In the genomic region with DNA sequence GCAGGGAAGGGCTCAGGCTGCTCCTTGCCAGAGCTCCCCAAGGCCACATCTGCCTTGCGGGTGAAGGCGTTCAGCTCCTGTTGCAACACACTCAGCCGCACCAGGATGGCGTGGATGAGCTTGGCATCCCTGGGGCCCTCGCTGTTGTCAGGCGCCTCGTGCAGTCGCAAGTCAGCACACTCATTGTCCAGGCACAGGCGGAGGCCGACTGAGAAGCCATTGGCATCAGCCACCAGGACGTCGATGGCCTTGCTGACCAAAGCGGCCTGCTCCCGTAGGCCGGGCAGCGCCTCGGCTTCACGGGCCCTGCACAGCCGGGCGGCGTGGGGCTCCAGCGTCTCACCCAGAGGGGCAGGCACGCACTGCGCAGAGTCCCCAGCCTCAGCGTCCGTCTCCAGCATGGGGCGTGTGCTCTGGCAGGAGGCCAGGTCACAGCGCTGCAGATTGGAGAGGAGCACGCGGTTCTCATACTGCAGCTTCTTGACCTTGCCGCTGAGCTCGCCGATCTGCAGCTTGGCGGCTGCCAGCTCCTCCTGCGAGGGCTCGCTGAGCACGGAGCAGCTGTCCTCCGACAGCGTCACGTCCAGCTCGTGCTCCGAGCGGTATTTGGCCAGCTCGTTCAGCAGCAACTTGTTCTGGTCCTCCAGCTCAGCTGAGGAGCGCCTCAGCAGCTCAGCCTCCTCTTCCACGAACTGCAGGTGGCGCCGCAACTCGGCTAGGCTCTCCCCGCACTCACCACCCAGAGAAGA, we compare ENCODE assay signal across 8 mouse cellular contexts. TPM values are rescaled to one million over a fixed set of nuclear protein-coding genes. Genes with fewer than 3 reads are reported as not detected.
DNase-seq lines count a peak whose midpoint lies in the region; ATAC-seq and TF ChIP-seq lines count a peak whose summit lies in the region.
"Had no signal": no experiment of that assay in that cellular context is flagged by ENCODE, and none has a peak within 500 bp of the region (broad histone marks: within the 10 kb centered on the region; RNA-seq: fewer than 3 reads in every experiment).

No protein-coding gene starts in this region.

- H3K36me3 ChIP-seq in heart, postnatal 0 days (replicated peaks; ENCODE audit: control insufficient read depth, insufficient read depth, low read length), result peaks cover 68% of the 10 kb centered on the region
- H3K36me3 ChIP-seq in neural tube, embryonic 15.5 days, result peaks cover 70% of the 10 kb centered on the region

- H3K27ac ChIP-seq in heart, postnatal 0 days (ENCODE audit: low read depth), result no peak overlapping the region
- H3K27ac ChIP-seq in neural tube, embryonic 15.5 days (replicated peaks), result peak overlapping the region; percentile 5; the same call in 1 of the 2 replicates
- H3K27ac ChIP-seq: liver, embryonic 15.5 days had no signal

- peak; percentile 82 for DNase-seq in left cerebral cortex, postnatal 4 days
- DNase-seq in left cerebral cortex, adult 8-10 months (ENCODE audit: low spot score in 2 of 2), result no peak
- peak; percentile 50 for DNase-seq in adrenal gland, postnatal 25 days
- no peak for DNase-seq in heart, postnatal 0 days (ENCODE audit: low spot score)
- no peak for DNase-seq in urinary bladder, adult 2 months (ENCODE audit: low spot score)
- DNase-seq in gastrocnemius, adult 18-20 months (ENCODE audit: low spot score), result no peak

- no peak overlapping the region for H3K4me3 ChIP-seq in heart, postnatal 0 days (ENCODE audit: low read depth, low read length)
- H3K4me3 ChIP-seq in neural tube, embryonic 15.5 days (replicated peaks), result no peak overlapping the region
- H3K4me3 ChIP-seq: liver, embryonic 15.5 days had no signal

- WGBS in heart, postnatal 0 days, result 75% methylated on average over 50 of the region's 50 CpGs
- WGBS in neural tube, embryonic 15.5 days, result 83% methylated on average over 49 of the region's 50 CpGs

- intact Hi-C loops in left cerebral cortex, postnatal 4 days (cut with DNase I), result loop anchor here (10.0 kb wide), 1 partner anchor 55 kb away; no protein-coding TSS in a partner anchor

- ATAC-seq in heart, postnatal 0 days (ENCODE audit: insufficient read depth, low read depth), result peak; percentile 53
- no peak for ATAC-seq in neural tube, embryonic 15.5 days (ENCODE audit: low FRiP score)

- TF ChIP-seq CTCF in heart, postnatal 0 days (IDR thresholded peaks at IDR 0.05; ENCODE audit: low read depth), result peak; percentile 23

- H3K9ac ChIP-seq in heart, postnatal 0 days (replicated peaks; ENCODE audit: low read depth, low read length), result no peak overlapping the region
- no peak overlapping the region for H3K9ac ChIP-seq in neural tube, embryonic 15.5 days (replicated peaks)
- H3K9ac ChIP-seq: liver, embryonic 15.5 days had no signal

- no peaks in the 10 kb centered on the region for H3K9me3 ChIP-seq in heart, postnatal 0 days (replicated peaks; ENCODE audit: control insufficient read depth, low read length)
- no peaks in the 10 kb centered on the region for H3K9me3 ChIP-seq in neural tube, embryonic 15.5 days (replicated peaks)
- H3K9me3 ChIP-seq: liver, embryonic 15.5 days had no signal

- no peak for TF ChIP-seq EP300 in heart, postnatal 0 days (IDR thresholded peaks at IDR 0.05; ENCODE audit: low read depth)

- no peaks in the 10 kb centered on the region for H3K27me3 ChIP-seq in heart, postnatal 0 days (ENCODE audit: control insufficient read depth, insufficient read depth, low read length)
- no peaks in the 10 kb centered on the region for H3K27me3 ChIP-seq in neural tube, embryonic 15.5 days (replicated peaks)
- H3K27me3 ChIP-seq: liver, embryonic 15.5 days had no signal

- no peak overlapping the region for H3K4me2 ChIP-seq in heart, postnatal 0 days (ENCODE audit: low read depth, low read length)
- H3K4me2 ChIP-seq in neural tube, embryonic 15.5 days, result no peak overlapping the region
- H3K4me2 ChIP-seq: liver, embryonic 15.5 days had no signal

- no peaks in the 10 kb centered on the region for H3K4me1 ChIP-seq in heart, postnatal 0 days (ENCODE audit: control insufficient read depth, insufficient read depth)
- 0 out of 2 replicates have a peak, but pooled peaks cover 6% of the 10 kb centered on the region for H3K4me1 ChIP-seq in neural tube, embryonic 15.5 days

RNA-seq across cellular contexts. Expression of a gene that starts 33.1 kb away (rescaled TPM):
- total RNA-seq in left cerebral cortex, postnatal 4 days (2021), result 1 to 10 TPM; 7.4 to 8.4 TPM
- 1 to 10 TPM; 5.7 to 8.4 (median 7.2) TPM for total RNA-seq in left cerebral cortex, adult 8-10 months (2022)
- total RNA-seq in adrenal gland, postnatal 25 days (2021), result 5.9 and 7.8 TPM in 2 replicates
- 28.2 and 47.4 TPM in 2 replicates for total RNA-seq in heart, postnatal 0 days (2014; rRNA removed; ENCODE audit: low replicate concordance)
- polyA plus RNA-seq in heart, postnatal 0 days (2015; fragmentation: Nextera tagmentation; extraction: Ambion mirVana), result 13.8 TPM in 2 replicates
- 8.3 and 13.8 TPM in 2 replicates for polyA plus RNA-seq in neural tube, embryonic 15.5 days (2015; fragmentation: Nextera tagmentation; extraction: Ambion mirVana)
- 5.7 and 6.6 TPM in 2 replicates for polyA plus RNA-seq in urinary bladder, adult 2 months (2012; rRNA removed)
- total RNA-seq in gastrocnemius, adult 18-20 months (2021), result 1 to 10 TPM; 1.3 to 1.9 TPM

RNA-seq across cellular contexts. Expression of a gene that starts 39.0 kb away (rescaled TPM):
- 100 to 1,000 TPM; 104 to 108 TPM for total RNA-seq in left cerebral cortex, postnatal 4 days (2021)
- total RNA-seq in left cerebral cortex, adult 8-10 months (2022), result 10 to 100 TPM; 19.4 to 25.6 (median 22.0) TPM
- total RNA-seq in adrenal gland, postnatal 25 days (2021), result 45.8 and 49.1 TPM in 2 replicates
- 21.0 and 48.5 TPM in 2 replicates for total RNA-seq in heart, postnatal 0 days (2014; rRNA removed; ENCODE audit: low replicate concordance)
- polyA plus RNA-seq in heart, postnatal 0 days (2015; fragmentation: Nextera tagmentation; extraction: Ambion mirVana), result 1.0 and 1.1 TPM in 2 replicates
- 3.3 and 4.9 TPM in 2 replicates for polyA plus RNA-seq in neural tube, embryonic 15.5 days (2015; fragmentation: Nextera tagmentation; extraction: Ambion mirVana)
- 3.0 and 7.1 TPM in 2 replicates for polyA plus RNA-seq in urinary bladder, adult 2 months (2012; rRNA removed)
- total RNA-seq in gastrocnemius, adult 18-20 months (2021), result 1 to 10 TPM; 2.7 to 3.9 TPM

RNA-seq across cellular contexts. Expression of a gene that starts 46.8 kb away (rescaled TPM):
- total RNA-seq in left cerebral cortex, postnatal 4 days (2021), result not detected
- not detected for total RNA-seq in left cerebral cortex, adult 8-10 months (2022)
- total RNA-seq in adrenal gland, postnatal 25 days (2021), result not detected in 2 replicates
- total RNA-seq in heart, postnatal 0 days (2014; rRNA removed; ENCODE audit: low replicate concordance), result not detected in 2 replicates
- polyA plus RNA-seq in heart, postnatal 0 days (2015; fragmentation: Nextera tagmentation; extraction: Ambion mirVana), result not detected in 2 replicates
- 0.43 TPM in 1 of 2 replicates, not detected in the other for polyA plus RNA-seq in neural tube, embryonic 15.5 days (2015; fragmentation: Nextera tagmentation; extraction: Ambion mirVana)
- 0.19 TPM in 1 of 2 replicates, not detected in the other for polyA plus RNA-seq in urinary bladder, adult 2 months (2012; rRNA removed)
- total RNA-seq in gastrocnemius, adult 18-20 months (2021), result not detected
- polyA plus RNA-seq: liver, embryonic 15.5 days had no signal

RNA-seq across cellular contexts. Expression of a gene that starts 48.2 kb away (rescaled TPM):
- total RNA-seq in left cerebral cortex, postnatal 4 days (2021), result 100 to 1,000 TPM; 267 to 276 TPM
- 100 to 1,000 TPM; 434 to 522 (median 478) TPM for total RNA-seq in left cerebral cortex, adult 8-10 months (2022)
- total RNA-seq in adrenal gland, postnatal 25 days (2021), result 49.6 and 55.3 TPM in 2 replicates
- total RNA-seq in heart, postnatal 0 days (2014; rRNA removed; ENCODE audit: low replicate concordance), result 21.9 and 27.2 TPM in 2 replicates
- polyA plus RNA-seq in heart, postnatal 0 days (2015; fragmentation: Nextera tagmentation; extraction: Ambion mirVana), result 16.2 and 17.1 TPM in 2 replicates
- polyA plus RNA-seq in neural tube, embryonic 15.5 days (2015; fragmentation: Nextera tagmentation; extraction: Ambion mirVana), result 158 and 168 TPM in 2 replicates
- 37.0 and 42.9 TPM in 2 replicates for polyA plus RNA-seq in urinary bladder, adult 2 months (2012; rRNA removed)
- 10 to 100 TPM; 34.0 to 34.1 TPM for total RNA-seq in gastrocnemius, adult 18-20 months (2021)

Comparison
In these comparisons a context has a peak if more than half of its experiments do, and no peak if none do; other contexts are left out.
1. DNase-seq: peak in left cerebral cortex, postnatal 4 days (single experiment) and adrenal gland, postnatal 25 days (single experiment); none in left cerebral cortex, adult 8-10 months (0 of 2), heart, postnatal 0 days (single experiment), urinary bladder, adult 2 months (single experiment) and gastrocnemius, adult 18-20 months (single experiment).